Mouse (Mus musculus): ENCODE measurements at regions not wholly inside any gene's neighbourhood (a gene's known extent, or its start where the extent isn't known, plus 50 kb on each side); places are given as distances from the start of the nearest gene placed in this dataset.

- in situ Hi-C loops (cut with MboI; ENCODE audit: unreplicated experiment in 2 of 2): no loop called here
Observed at GRCm38 (mm10) chr4:124451131-124451530, 159.5 kb downstream of the 3100002H09Rik start.

- in situ Hi-C loops (cut with MboI; ENCODE audit: unreplicated experiment in 2 of 2): no loop called here
Observed at GRCm38 (mm10) chr4:124446615-124447014, 164.0 kb downstream of the 3100002H09Rik start.

DNA sequence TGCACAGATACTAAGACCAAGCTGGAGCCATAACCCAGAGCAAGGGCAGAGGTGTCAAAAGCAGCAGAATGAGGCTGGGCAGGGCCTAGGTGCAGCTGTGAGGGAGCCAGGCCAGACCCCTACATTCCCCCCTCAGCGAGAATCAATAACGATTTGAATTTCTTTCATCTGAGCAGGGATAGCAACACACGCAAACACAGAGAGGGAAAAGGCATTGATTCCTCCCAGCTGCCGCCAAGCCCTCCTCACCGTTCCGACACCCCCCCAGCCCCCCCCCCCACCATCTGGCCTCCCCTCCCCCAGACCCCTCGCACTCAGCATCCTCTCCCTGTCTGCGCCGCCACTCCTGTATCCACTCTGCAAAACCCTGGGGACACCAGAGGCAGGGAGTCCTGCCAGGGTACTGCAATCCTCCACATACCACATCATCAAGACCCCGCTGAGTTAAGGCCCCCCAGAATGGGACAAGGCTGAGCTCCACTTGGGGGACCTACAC, 166.9 kb downstream of the 3100002H09Rik start:
- in situ Hi-C loops (cut with MboI; ENCODE audit: unreplicated experiment in 2 of 2): no loop called here

DNA sequence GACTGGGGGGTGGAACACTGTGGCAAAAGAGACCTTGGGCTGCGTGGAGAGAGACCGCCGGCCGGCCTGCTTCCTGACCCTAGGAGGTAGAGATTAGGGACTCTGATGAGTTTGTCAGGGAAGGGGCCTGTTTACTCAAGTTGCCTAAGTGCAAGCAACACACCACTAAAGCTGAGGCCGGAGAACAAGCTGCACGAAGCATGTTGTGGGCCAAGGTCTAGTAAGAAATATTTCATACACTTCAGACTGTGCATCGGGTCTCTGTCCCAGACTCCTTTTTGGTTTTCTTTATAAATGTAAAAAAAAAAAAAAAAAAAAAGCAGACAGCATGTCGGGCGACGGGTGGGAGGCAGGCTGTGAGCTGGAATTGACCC, 167.5 kb downstream of the 3100002H09Rik start:
- in situ Hi-C loops (cut with MboI; ENCODE audit: unreplicated experiment in 2 of 2): no loop called here

DNA sequence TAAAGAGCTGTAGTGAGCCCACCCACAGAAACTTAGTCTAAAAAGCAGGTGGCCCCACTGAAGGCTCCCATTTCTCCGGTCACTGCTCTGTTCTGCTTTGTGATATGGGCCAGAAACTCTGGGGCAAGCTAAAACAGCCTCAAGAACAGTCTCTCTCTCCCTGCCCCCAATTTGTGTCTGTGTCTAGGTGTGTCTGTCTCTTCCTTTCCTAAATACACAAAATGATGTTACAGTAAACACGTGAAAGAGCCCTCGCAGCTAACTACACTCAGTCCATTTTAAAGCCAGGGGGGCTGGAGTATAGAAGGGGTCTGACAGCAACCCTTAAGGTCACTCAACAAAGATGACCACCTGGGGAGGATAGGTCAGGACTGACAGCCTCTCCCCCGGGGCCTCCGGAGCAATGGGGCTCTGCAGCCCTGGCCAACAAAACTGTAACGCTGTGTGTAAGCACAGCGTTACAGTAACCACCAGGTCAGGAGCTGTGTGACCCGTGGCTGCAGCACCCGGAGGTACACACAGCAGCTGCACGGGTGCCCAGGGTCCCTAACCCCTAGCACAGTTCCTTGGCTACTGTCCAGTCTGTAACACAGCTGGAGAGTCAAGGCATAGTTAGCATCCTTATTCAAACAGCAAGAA, 168.0 kb downstream of the 3100002H09Rik start:
- in situ Hi-C loops (cut with MboI; ENCODE audit: unreplicated experiment in 2 of 2): no loop called here

GRCm38 (mm10) chr4:124441737-124442487, 168.7 kb downstream of the 3100002H09Rik start:
- in situ Hi-C loops (cut with MboI; ENCODE audit: unreplicated experiment in 2 of 2): no loop called here

DNA sequence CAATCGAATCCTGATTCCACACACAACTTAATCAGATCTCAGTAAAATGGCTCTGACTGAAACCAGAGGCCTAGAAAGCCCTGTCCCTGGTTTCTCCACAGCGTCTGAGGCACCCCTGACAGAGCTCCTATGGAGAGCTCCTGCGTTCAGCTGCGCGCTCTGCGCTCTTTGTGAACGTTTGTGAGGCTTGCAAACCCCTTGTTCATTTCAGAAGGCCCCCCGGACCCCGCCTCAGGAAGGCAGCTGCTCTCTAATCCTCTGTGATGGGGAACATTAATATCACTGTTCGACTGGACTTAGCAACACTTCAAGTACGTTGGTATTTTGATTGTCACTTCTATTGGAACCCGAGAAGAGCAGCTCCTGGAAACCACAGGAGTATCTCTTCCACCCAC, 175.6 kb downstream of the 3100002H09Rik start:
- in situ Hi-C loops (cut with MboI; ENCODE audit: unreplicated experiment in 2 of 2): no loop called here

DNA sequence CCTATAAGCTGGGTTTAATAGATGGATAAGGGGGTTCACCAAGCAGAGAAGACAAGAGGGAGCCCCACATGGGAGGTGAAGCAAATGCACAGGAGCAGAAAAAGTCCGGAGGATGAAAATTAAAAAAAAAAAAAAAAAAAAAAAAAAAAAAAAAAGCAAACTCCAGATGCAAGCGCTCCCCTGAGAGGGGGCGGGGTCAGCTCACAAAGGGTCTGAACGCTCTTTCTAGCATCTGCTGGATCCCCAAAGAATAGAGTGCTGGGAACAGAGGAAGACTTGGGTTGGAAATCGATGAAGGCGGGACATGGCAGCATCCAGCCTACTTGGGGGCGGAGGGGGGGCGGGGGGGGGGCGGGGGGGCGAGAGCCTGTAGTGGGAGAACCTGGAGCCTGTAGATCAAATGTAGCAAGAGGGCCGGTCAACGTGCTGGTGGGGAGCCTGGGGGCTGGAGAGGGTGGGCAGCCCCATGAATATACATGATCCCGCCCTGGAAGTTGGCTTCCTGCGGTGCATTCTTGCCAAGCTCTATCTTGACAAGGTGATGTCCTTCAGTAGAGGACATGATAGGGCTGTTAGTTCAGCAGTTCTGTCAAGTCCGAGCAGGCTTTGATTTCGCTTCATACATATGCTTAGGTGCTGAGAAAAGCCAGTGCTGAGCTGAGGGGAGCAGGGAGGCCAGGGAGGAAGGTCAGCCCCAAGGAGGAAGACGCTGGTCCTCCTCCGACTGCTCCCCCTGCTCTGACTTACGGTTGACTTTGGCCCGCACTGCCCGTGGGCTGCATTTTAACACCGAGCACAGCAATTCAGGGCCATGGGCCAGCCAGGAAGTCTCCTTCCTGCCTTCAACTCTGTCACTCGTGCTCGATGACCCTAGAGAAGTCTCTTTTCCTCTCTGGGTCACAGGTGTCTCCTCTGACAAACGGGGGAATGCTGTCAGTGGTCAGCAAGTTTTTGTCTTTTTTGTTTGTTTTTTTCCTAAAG, 176.3 kb downstream of the 3100002H09Rik start:
- in situ Hi-C loops (cut with MboI; ENCODE audit: unreplicated experiment in 2 of 2): no loop called here

GRCm38 (mm10) chr4:124433506-124433905, 177.1 kb downstream of the 3100002H09Rik start:
- in situ Hi-C loops (cut with MboI; ENCODE audit: unreplicated experiment in 2 of 2): no loop called here

GRCm38 (mm10) chr4:124431193-124431592, 179.4 kb downstream of the 3100002H09Rik start:
- in situ Hi-C loops (cut with MboI; ENCODE audit: unreplicated experiment in 2 of 2): no loop called here

DNA sequence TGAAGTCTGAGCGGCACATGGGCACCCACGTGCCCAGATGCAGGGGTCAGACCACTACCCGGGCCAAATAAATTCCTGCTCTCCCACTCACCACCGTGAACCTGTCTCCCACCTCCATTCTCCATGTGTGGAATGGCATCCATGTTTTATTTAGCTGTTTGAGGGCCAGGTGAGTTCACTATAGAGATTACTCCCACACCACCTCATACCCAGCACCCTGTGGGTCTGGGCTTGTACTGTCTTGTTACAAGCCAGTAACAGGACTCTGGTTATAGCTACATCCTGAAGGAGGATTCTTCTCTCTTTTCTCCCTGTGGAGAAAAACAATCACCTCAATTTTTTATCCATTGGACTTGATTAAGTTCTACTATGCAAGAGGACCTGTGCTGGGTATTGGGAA, 181.8 kb downstream of the 3100002H09Rik start:
- in situ Hi-C loops (cut with MboI; ENCODE audit: unreplicated experiment in 2 of 2): no loop called here

DNA sequence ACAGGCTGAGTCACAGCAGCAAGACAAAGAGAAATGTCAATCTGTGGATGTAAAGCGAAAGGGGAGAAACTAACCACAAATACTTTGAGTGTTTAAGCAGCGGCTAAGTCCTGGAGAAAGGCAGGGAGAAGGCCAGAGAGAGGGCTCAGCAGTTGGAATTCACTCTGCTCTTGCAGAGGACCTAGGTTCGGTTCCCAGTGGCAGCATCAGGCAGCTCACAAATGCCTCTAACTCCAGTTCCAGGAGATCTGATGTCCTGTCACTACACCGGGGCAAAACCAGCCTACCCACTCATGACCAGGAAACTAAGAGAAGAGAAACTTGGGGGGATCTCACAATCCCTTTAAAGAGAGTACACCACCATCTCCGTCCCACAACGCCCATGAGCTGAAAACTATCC, 188.2 kb downstream of the 3100002H09Rik start:
- in situ Hi-C loops (cut with MboI; ENCODE audit: unreplicated experiment in 2 of 2): no loop called here

DNA sequence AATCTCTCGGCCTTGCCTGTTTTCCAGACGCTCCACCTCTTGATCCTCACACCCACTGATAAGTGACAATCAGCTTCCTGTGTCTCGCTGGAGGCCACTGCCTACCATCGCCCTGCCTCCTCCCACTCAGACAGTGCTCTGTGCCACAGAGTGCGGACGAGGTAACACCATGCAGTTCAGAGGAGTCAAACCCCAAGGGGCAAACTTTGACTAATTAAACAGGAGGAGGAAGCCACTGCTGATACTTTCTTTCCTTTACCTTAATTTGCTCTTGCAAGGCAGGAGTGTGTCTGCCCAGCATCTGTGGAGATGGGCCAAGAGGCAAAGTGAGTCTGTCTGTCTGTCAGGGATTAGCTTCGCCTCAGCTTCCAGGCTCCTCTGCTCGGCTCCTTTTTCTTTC, 192.2 kb downstream of the 3100002H09Rik start:
- in situ Hi-C loops (cut with MboI; ENCODE audit: unreplicated experiment in 2 of 2): no loop called here

GRCm38 (mm10) chr4:124417176-124417575, 193.4 kb downstream of the 3100002H09Rik start:
- in situ Hi-C loops (cut with MboI; ENCODE audit: unreplicated experiment in 2 of 2): no loop called here

DNA sequence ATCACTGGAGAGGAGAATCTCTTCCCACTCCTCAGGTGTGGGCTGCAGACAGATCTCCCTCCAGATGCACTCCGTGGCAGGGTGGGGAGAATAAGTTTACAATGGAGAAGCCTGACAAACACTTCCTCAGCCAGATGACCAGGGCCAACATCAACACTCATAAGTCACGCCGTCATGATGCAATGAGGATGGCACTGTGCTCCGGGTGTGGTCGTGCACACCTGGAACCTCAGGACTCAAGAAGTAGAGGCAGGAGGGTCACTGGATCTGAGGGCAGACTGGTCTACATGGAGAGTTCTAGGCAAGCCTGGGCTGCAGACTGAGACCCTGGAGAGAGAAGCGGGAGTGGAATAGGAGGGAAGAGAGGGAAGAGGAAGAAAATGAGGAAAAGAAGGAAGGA, 194.3 kb downstream of the 3100002H09Rik start:
- in situ Hi-C loops (cut with MboI; ENCODE audit: unreplicated experiment in 2 of 2): no loop called here

DNA sequence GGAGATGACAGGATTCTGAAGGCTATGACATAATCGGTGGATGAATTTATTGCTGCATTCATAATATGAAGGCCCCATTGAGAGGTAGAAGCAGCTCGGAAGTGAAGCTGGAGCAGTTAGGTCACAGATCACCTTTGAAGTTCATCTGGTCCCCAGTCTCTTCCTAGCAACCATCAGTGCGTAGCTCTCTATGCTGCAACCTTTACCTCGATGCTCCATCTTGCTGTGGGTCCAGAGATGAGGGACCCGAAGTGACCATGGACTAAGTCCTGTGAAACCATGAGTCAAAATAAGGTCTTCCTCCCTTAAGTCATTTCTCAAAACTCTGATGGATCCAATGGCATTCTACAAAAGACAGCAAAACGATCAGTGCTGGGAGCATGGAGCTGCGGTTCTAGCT, 196.2 kb downstream of the 3100002H09Rik start:
- in situ Hi-C loops (cut with MboI; ENCODE audit: unreplicated experiment in 2 of 2): no loop called here

- in situ Hi-C loops (cut with MboI; ENCODE audit: unreplicated experiment in 2 of 2): no loop called here
Observed at GRCm38 (mm10) chr4:124409279-124409678, 201.3 kb downstream of the 3100002H09Rik start.

DNA sequence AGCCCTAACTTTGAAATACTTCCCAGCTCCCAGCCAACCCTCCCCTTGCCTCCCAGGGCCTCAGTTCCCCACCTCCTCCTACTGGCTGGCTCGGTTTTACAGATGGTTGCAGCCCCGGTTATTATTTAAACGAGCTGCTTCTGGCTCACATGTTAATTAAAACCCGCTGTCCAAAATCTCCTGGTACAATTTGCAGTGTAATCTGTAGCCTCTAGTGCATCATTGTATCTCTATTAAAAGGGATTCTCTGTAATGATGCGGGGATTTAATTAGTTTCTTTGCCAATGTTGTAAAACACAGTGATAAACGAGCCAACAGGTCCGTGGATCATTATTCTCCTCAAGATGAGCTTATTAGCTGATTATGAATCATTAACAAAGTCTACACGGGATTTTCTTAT, 208.5 kb downstream of the 3100002H09Rik start:
- in situ Hi-C loops (cut with MboI; ENCODE audit: unreplicated experiment in 2 of 2): no loop called here

- in situ Hi-C loops (cut with MboI; ENCODE audit: unreplicated experiment in 2 of 2): no loop called here
Observed at GRCm38 (mm10) chr4:124400741-124401140, 209.9 kb downstream of the 3100002H09Rik start.

GRCm38 (mm10) chr4:124400136-124400675, 210.4 kb downstream of the 3100002H09Rik start:
- in situ Hi-C loops (cut with MboI; ENCODE audit: unreplicated experiment in 2 of 2): no loop called here

DNA sequence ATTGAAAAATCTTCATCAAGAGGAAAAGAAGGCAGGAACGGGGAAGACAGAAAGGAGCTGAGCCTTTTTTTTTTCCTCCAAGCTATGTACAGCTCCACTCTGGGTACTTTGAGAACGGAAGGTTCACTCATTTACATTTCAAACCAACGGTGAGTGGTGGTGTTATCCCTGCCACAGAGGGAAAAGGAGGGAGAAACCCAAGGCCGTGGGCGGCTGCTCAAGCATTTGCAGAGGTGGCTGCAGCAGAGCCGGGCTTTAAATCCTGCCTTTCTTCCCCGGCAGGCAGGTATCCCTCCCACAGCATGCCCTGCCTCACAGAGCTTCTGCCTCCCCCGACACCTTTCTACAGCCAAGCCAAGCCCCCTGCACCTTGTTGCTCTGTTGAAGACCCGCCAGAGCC, 212.2 kb downstream of the 3100002H09Rik start:
- in situ Hi-C loops (cut with MboI; ENCODE audit: unreplicated experiment in 2 of 2): no loop called here
